Comparison of ENCODE assay signal across 18 mouse cellular contexts in the genomic region with DNA sequence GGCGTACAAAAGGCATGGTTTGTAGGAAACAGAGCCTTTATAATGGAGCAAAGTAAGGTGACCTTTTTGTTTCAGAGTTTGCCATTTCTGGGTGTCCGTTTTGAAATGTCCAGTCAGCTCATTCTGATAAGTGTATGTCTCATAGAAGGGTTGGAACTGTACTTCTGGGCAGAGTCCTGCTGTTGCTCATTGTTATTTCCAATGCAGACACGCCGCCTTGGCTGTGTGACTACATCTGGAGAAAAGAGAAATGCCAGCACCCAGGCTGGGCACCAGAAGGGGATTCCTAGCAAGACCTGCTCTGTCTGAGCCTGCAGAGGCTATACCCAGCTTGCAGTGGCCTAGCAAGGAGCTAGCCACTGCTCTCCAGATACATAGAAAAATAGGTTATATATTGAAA. TPM values are rescaled to one million over a fixed set of nuclear protein-coding genes. Genes with fewer than 3 reads are reported as not detected.
DNase-seq lines count a peak whose midpoint lies in the region; ATAC-seq and TF ChIP-seq lines count a peak whose summit lies in the region.
"Had no signal": no experiment of that assay in that cellular context is flagged by ENCODE, and none has a peak within 500 bp of the region (broad histone marks: within the 10 kb centered on the region; RNA-seq: fewer than 3 reads in every experiment).

No protein-coding gene starts in this region.

- no peak for TF ChIP-seq CTCF in intestine, postnatal 0 days (IDR thresholded peaks at IDR 0.05; ENCODE audit: low read depth)
- no peak for TF ChIP-seq CTCF in left cerebral cortex, adult 2 months (IDR thresholded peaks at IDR 0.05)

- intact Hi-C loops in left cerebral cortex, adult 2 months (cut with DNase I) = no loop called here

- no peaks in the 10 kb centered on the region for H3K27me3 ChIP-seq in intestine, postnatal 0 days (replicated peaks; ENCODE audit: control insufficient read depth, insufficient read depth, low read length)
- H3K27me3 ChIP-seq in intestine, embryonic 16.5 days (replicated peaks; ENCODE audit: control insufficient read depth, insufficient read depth, low read length) = no peaks in the 10 kb centered on the region
- H3K27me3 ChIP-seq in hindbrain, embryonic 13.5 days = no peaks in the 10 kb centered on the region
- H3K27me3 ChIP-seq: embryonic facial prominence, embryonic 12.5 days; forebrain, embryonic 13.5 days; forebrain, embryonic 15.5 days had no signal

- WGBS in intestine, postnatal 0 days = 81% methylated on average over 4 of the region's 4 CpGs
- WGBS in intestine, embryonic 16.5 days = 87% methylated on average over 4 of the region's 4 CpGs
- 94% methylated on average over 4 of the region's 4 CpGs for WGBS in macrophage (ENCODE audit: missing documents)
- WGBS in hindbrain, embryonic 13.5 days = 90% methylated on average over 4 of the region's 4 CpGs

- peak; percentile 28; the same call in 1 of the 2 replicates for ATAC-seq in intestine, postnatal 0 days
- no peak for ATAC-seq in intestine, embryonic 16.5 days
- ATAC-seq in hindbrain, embryonic 13.5 days (ENCODE audit: low FRiP score) = no peak
- ATAC-seq: forebrain, embryonic 13.5 days; forebrain, embryonic 15.5 days; forebrain, postnatal 0 days had no signal

- no peaks in the 10 kb centered on the region for H3K9me3 ChIP-seq in intestine, postnatal 0 days (ENCODE audit: control insufficient read depth)
- H3K9me3 ChIP-seq in intestine, embryonic 16.5 days (ENCODE audit: control insufficient read depth, low read length) = no peaks in the 10 kb centered on the region
- no peaks in the 10 kb centered on the region for H3K9me3 ChIP-seq in hindbrain, embryonic 13.5 days
- H3K9me3 ChIP-seq: embryonic facial prominence, embryonic 10.5 days; embryonic facial prominence, embryonic 12.5 days; forebrain, embryonic 13.5 days; forebrain, embryonic 15.5 days had no signal

- H3K79me2 ChIP-seq in macrophage (ENCODE audit: inconsistent target) = no peaks in the 10 kb centered on the region

- no peaks in the 10 kb centered on the region for H3K36me3 ChIP-seq in intestine, postnatal 0 days (ENCODE audit: control insufficient read depth, insufficient read depth)
- no peaks in the 10 kb centered on the region for H3K36me3 ChIP-seq in intestine, embryonic 16.5 days (ENCODE audit: control insufficient read depth, insufficient read depth, low read length)
- H3K36me3 ChIP-seq in macrophage (ENCODE audit: inconsistent target) = no peaks in the 10 kb centered on the region
- no peaks in the 10 kb centered on the region for H3K36me3 ChIP-seq in hindbrain, embryonic 13.5 days
- H3K36me3 ChIP-seq: embryonic facial prominence, embryonic 10.5 days; embryonic facial prominence, embryonic 12.5 days; forebrain, embryonic 15.5 days had no signal

- DNase-seq in left cerebral cortex, adult 2 months (ENCODE audit: extremely low spot score in 1 of 2, low spot score in 2 of 2) = no peak
- DNase-seq: adrenal gland, adult 2 months; adrenal gland, postnatal 10 days; adrenal gland, postnatal 25 days; cerebellum, adult 11-12 months; cerebellum, adult 2 months; cerebellum, adult 9-10 months; cerebellum, postnatal 10 days; cerebellum, postnatal 25 days; forebrain, postnatal 0 days had no signal

- peak overlapping the region; percentile 28; the same call in 1 of the 2 replicates for H3K27ac ChIP-seq in intestine, postnatal 0 days (ENCODE audit: low read depth, low read length)
- H3K27ac ChIP-seq in intestine, embryonic 16.5 days (ENCODE audit: low read length) = no peak overlapping the region
- peak overlapping the region; percentile 68 for H3K27ac ChIP-seq in macrophage
- no peak overlapping the region for H3K27ac ChIP-seq in left cerebral cortex, adult 2 months
- H3K27ac ChIP-seq in hindbrain, embryonic 13.5 days = no peak overlapping the region
- H3K27ac ChIP-seq: embryonic facial prominence, embryonic 10.5 days; embryonic facial prominence, embryonic 12.5 days; forebrain, embryonic 13.5 days; forebrain, embryonic 15.5 days had no signal

- 0 out of 2 replicates have a peak, but pooled peaks cover 3% of the 10 kb centered on the region for H3K4me1 ChIP-seq in intestine, postnatal 0 days (replicated peaks; ENCODE audit: control insufficient read depth, insufficient read depth, low read length)
- no peaks in the 10 kb centered on the region for H3K4me1 ChIP-seq in intestine, embryonic 16.5 days (ENCODE audit: control insufficient read depth, insufficient read depth, low read length)
- H3K4me1 ChIP-seq in hindbrain, embryonic 13.5 days (replicated peaks) = no peaks in the 10 kb centered on the region
- H3K4me1 ChIP-seq: forebrain, embryonic 13.5 days; forebrain, embryonic 15.5 days had no signal

- no peak overlapping the region for H3K9ac ChIP-seq in intestine, postnatal 0 days (ENCODE audit: low read depth, low read length)
- no peak overlapping the region for H3K9ac ChIP-seq in intestine, embryonic 16.5 days (ENCODE audit: low read depth, low read length)
- no peak overlapping the region for H3K9ac ChIP-seq in hindbrain, embryonic 13.5 days
- H3K9ac ChIP-seq: embryonic facial prominence, embryonic 12.5 days; forebrain, embryonic 13.5 days; forebrain, embryonic 15.5 days; forebrain, postnatal 0 days had no signal

- H3K4me3 ChIP-seq in intestine, postnatal 0 days (ENCODE audit: low read depth, low read length) = no peak overlapping the region
- no peak overlapping the region for H3K4me3 ChIP-seq in intestine, embryonic 16.5 days (ENCODE audit: low read length)
- H3K4me3 ChIP-seq in macrophage (ENCODE audit: inconsistent target) = no peak overlapping the region
- no peak overlapping the region for H3K4me3 ChIP-seq in left cerebral cortex, adult 2 months
- H3K4me3 ChIP-seq in hindbrain, embryonic 13.5 days = no peak overlapping the region
- H3K4me3 ChIP-seq: embryonic facial prominence, embryonic 10.5 days; embryonic facial prominence, embryonic 12.5 days; forebrain, embryonic 13.5 days; forebrain, embryonic 15.5 days had no signal

- no peak overlapping the region for H3K4me2 ChIP-seq in intestine, postnatal 0 days (replicated peaks; ENCODE audit: low read depth)
- no peak overlapping the region for H3K4me2 ChIP-seq in intestine, embryonic 16.5 days (ENCODE audit: low read depth, low read length)
- H3K4me2 ChIP-seq in hindbrain, embryonic 13.5 days = no peak overlapping the region
- H3K4me2 ChIP-seq: embryonic facial prominence, embryonic 12.5 days; forebrain, embryonic 13.5 days; forebrain, embryonic 15.5 days had no signal

RNA-seq across cellular contexts. Expression of a gene that starts 43.9 kb away (rescaled TPM):
- polyA plus RNA-seq in intestine, postnatal 0 days (2015; fragmentation: Nextera tagmentation; extraction: Ambion mirVana) = 68.1 and 74.0 TPM in 2 replicates
- 27.4 and 30.2 TPM in 2 replicates for polyA plus RNA-seq in intestine, embryonic 16.5 days (2015; fragmentation: Nextera tagmentation; extraction: Ambion mirVana)
- total RNA-seq in macrophage (2018; cell fraction: chromatin; rRNA removed) = 100 to 1,000 TPM in 10 of 26 experiments, 10 to 100 TPM in 15, 1 to 10 TPM in 1; 7.6 to 206 (median 78.5) TPM
- 100 to 1,000 TPM in 13 of 26 experiments, 10 to 100 TPM in 13; 13.3 to 236 (median 98.4) TPM for total RNA-seq in macrophage (2018; cell fraction: cytosol; rRNA removed)
- 100 to 1,000 TPM in 13 of 26 experiments, 10 to 100 TPM in 13; 12.7 to 228 (median 94.3) TPM for total RNA-seq in macrophage (2018; cell fraction: nucleus; rRNA removed)
- 88.5 to 287 TPM (median 181 TPM) in 3 replicates for polyA plus RNA-seq in macrophage (2018)
- 10 to 100 TPM; 11.5 to 12.7 TPM for total RNA-seq in left cerebral cortex, adult 2 months (2021)
- 21.0 and 21.5 TPM in 2 replicates for polyA plus RNA-seq in hindbrain, embryonic 13.5 days (2015; fragmentation: Nextera tagmentation; extraction: Ambion mirVana)

Comparison
In these comparisons a context has a peak if more than half of its experiments do, and no peak if none do; other contexts are left out.
1. H3K27ac ChIP-seq: peak in intestine, postnatal 0 days (single experiment) and macrophage (single experiment); none in intestine, embryonic 16.5 days (single experiment), left cerebral cortex, adult 2 months (single experiment) and hindbrain, embryonic 13.5 days (single experiment).